Mouse (Mus musculus) ovary, postnatal 10 days (tissue): ENCODE data around the gene Ankfn1.

ENCODE experiments used
- DNase-seq: peaks from one replicate; pipeline ENCODE4 v3.0.0; 2022; ENCODE audit warnings: low spot score

The Ankfn1 gene

GRCm38 (mm10) chr11:89777431-89777830, at the start of gene Ankfn1:
Ankfn1 (minus strand) TSS chr11:89777653.
- no peak for DNase-seq

- DNase-seq, result no peak
Measured at GRCm38 (mm10) chr11:89823661-89824446, 46.4 kb upstream of the Ankfn1 start.

- no peak for DNase-seq
Measured at GRCm38 (mm10) chr11:89818594-89818993, 41.1 kb upstream of the Ankfn1 start.

- DNase-seq, result no peak
Measured at GRCm38 (mm10) chr11:89811403-89811802, 34.0 kb upstream of the Ankfn1 start.

GRCm38 (mm10) chr11:89807998-89808397, 30.5 kb upstream of the Ankfn1 start:
- DNase-seq, result no peak

- DNase-seq, result no peak
Measured at GRCm38 (mm10) chr11:89804822-89805221, 27.4 kb upstream of the Ankfn1 start.

- DNase-seq, result no peak
Measured at GRCm38 (mm10) chr11:89803974-89804373, 26.5 kb upstream of the Ankfn1 start.

- DNase-seq, result no peak
Measured at GRCm38 (mm10) chr11:89792709-89793108, 15.3 kb upstream of the Ankfn1 start.

GRCm38 (mm10) chr11:89776070-89776469, 1.4 kb downstream of the Ankfn1 start:
- no peak for DNase-seq

- no peak for DNase-seq
Measured at GRCm38 (mm10) chr11:89774913-89775312, 2.5 kb downstream of the Ankfn1 start.

- DNase-seq, result no peak
Measured at GRCm38 (mm10) chr11:89772941-89773340, 4.5 kb downstream of the Ankfn1 start.

GRCm38 (mm10) chr11:89765770-89766148, 11.7 kb downstream of the Ankfn1 start:
- DNase-seq, result no peak

GRCm38 (mm10) chr11:89765014-89765769, 12.3 kb downstream of the Ankfn1 start:
- DNase-seq, result no peak

GRCm38 (mm10) chr11:89733973-89734693, 43.3 kb downstream of the Ankfn1 start:
- no peak for DNase-seq

GRCm38 (mm10) chr11:89733526-89733925, 43.9 kb downstream of the Ankfn1 start:
- no peak for DNase-seq

- peak; percentile 66 for DNase-seq
Measured at GRCm38 (mm10) chr11:89720847-89721246, 56.6 kb downstream of the Ankfn1 start.

GRCm38 (mm10) chr11:89718491-89718982, 58.9 kb downstream of the Ankfn1 start:
- DNase-seq, result no peak

- DNase-seq, result no peak
Measured at GRCm38 (mm10) chr11:89716351-89716750, 61.1 kb downstream of the Ankfn1 start.

GRCm38 (mm10) chr11:89708526-89708925, 68.9 kb downstream of the Ankfn1 start:
- no peak for DNase-seq

GRCm38 (mm10) chr11:89696431-89697403, 80.7 kb downstream of the Ankfn1 start:
- no peak for DNase-seq

GRCm38 (mm10) chr11:89693686-89694085, 83.8 kb downstream of the Ankfn1 start:
- no peak for DNase-seq
